Mouse (Mus musculus): ENCODE measurements around the gene Gapdh. TPM values are rescaled to one million over a fixed set of nuclear protein-coding genes. Genes with fewer than 3 reads are reported as not detected.

Gapdh gene
- polyA plus RNA-seq (2012; rRNA removed): 3,044 and 3,218 TPM in 2 replicates

DNA sequence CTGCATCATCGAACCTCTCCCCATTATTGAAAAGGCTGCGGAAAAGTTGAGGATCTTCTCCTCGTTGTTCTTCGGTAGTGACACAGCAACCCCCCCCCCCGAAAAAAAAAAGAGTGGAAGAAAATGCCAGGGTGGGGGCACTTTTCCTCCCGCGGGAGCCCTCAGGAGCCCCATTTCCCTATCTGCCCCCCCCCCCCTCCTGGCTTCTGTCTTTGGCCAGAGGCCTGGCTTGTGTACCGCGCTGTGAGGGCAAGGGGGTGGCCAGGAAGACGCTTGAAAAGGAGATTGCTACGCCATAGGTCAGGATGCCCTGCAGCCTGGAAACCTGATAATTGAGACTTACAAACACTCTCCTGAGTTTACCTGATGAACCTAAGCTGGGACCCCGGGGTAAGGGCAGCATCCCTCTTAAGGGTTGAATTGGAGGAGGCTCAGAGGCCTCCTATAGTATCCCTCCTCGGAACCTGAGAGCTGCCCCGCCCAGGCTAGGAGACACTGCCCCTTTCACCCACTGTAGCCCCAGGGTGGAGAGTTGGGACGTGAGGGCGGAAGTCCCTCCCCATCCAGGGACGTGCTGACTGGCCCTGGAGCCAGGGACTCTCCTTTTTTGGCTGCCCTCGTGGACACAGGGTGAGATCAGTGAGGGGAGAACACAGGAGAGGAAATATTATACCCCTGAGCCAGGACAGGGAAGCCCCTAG lies at the start of gene Gapdh:
Gene Gapdh (minus strand): TSS at position 417 of the 701 bp plus-strand sequence.

DNA sequence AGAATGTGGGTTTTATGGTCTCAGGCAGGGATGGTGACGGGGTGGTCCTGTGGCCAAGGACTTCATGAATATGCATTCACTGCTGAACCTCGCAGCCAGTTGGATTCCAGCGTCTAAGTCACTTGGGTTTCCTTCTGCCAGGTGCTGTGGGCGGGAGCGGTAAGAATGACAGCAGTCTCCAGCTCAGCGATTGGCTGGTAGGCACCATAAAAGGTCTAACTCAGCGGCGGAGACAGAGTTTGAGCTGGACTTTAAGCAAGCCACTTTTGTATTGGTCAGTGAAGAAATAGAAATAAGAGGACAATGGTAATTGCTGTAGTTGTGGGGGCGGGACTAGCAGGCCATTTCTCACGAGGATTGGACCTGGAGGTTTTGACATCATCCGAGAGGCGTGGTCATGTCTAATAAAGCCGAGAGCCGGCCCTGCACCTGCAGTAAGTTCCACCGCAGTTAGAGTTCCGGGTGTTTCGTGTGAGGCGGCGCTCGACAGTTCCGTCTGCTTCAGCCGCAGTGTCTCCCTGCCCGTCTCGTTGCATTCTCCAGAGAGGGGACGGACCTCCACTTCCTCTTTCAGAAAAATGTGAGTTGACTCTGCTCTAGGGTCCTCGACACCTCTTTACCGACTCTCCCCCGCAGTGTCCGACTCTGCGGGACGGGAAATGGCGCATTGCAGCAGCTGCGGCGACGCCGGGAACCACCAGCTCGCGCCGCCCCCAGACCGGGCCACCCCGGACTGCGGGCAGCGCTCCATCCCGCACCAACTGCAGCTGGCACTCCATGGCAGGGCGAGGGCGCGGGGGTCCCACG lies 49.1 kb upstream of the Gapdh start, which contains the start of gene Vamp1:
Gene Vamp1 (plus strand): TSS at position 404 of the 807 bp plus-strand sequence.

GRCm38 (mm10) chr6:125191332-125192015 lies 25.2 kb upstream of the Gapdh start, which contains the start of the genes Ncapd2 and Mrpl51:
Ncapd2 (minus strand) TSS chr6:125191701.
Mrpl51 (plus strand) TSS chr6:125191801.

GRCm38 (mm10) chr6:125145001-125145400 lies 21.3 kb downstream of the Gapdh start, which contains the start of gene Iffo1:
Iffo1 (plus strand) TSS chr6:125145241.

DNA sequence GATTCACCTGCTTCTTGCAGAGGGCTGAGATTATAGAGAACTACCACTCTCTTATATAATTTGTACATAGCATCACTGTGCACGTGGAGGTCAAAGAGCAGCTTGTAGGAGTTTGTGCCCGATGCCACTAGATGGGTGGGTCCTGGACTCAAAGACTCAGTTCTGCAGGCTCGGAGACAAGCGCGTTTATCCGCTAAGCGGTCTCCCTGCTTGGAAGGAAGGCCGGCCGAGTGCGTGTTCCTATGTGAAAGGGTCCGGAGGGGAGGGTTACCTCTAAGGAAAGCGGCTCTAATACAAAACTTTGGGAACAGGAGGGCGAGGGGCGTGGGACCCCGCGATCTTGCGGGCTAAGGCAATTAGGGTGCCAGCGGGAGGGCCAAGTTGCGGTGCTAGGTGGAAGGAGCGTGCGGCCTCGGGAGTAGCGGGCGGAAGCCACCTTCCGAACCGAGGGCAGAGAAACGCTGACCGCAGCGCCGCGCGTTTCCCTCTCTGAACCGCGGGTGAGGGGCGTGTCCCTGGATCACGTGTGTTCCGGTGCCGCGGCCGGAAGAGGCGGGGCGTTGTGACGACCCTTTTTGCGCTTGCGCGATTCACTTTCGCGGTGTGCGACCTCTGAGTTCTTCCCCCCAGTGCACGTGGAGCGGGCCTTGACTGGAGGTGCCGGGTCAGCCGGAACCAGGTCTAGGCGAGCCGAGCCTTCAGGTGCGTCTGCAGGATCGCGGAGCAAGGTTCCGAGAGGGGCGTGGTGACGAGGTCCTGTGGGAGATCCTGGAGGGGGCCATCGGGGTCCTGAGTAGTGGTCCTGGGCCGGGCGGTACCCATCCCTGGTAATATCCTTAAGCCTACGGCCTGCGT lies 34.7 kb downstream of the Gapdh start, which contains the start of gene Nop2:
Gene Nop2 (plus strand): TSS at position 608 of the 855 bp plus-strand sequence.

Other genes starting within 250 kb of the Gapdh start
- 1,878 and 2,539 TPM in 2 replicates for gene Ptms, start 246.4 kb downstream of the Gapdh start, polyA plus RNA-seq (2012; rRNA removed)
- gene Mlf2, start 235.1 kb downstream of the Gapdh start, polyA plus RNA-seq (2012; rRNA removed): 582 and 592 TPM in 2 replicates
- gene Cops7a, start 200.9 kb downstream of the Gapdh start, polyA plus RNA-seq (2012; rRNA removed): 141 and 143 TPM in 2 replicates
- gene Pianp, start 169.8 kb downstream of the Gapdh start, polyA plus RNA-seq (2012; rRNA removed): 66.2 and 72.7 TPM in 2 replicates
- gene Zfp384, start 157.3 kb downstream of the Gapdh start, polyA plus RNA-seq (2012; rRNA removed): 71.6 and 74.2 TPM in 2 replicates
- 120 and 130 TPM in 2 replicates for gene Ing4, start 126.7 kb downstream of the Gapdh start, polyA plus RNA-seq (2012; rRNA removed)
- gene Acrbp, start 116.8 kb downstream of the Gapdh start, polyA plus RNA-seq (2012; rRNA removed): 24.3 and 28.5 TPM in 2 replicates
- gene Lpar5, start 98.5 kb downstream of the Gapdh start, polyA plus RNA-seq (2012; rRNA removed): 0.82 and 0.98 TPM in 2 replicates
- 65.2 and 67.5 TPM in 2 replicates for gene Chd4, start 70.5 kb downstream of the Gapdh start, polyA plus RNA-seq (2012; rRNA removed)
- gene Nop2, start 34.6 kb downstream of the Gapdh start, polyA plus RNA-seq (2012; rRNA removed): 34.2 and 34.6 TPM in 2 replicates
- gene Iffo1, start 21.2 kb downstream of the Gapdh start, polyA plus RNA-seq (2012; rRNA removed): 28.2 and 29.8 TPM in 2 replicates
- 95.0 and 104 TPM in 2 replicates for gene Ncapd2, start 25.2 kb upstream of the Gapdh start, polyA plus RNA-seq (2012; rRNA removed)
- 54.1 and 59.6 TPM in 2 replicates for gene Mrpl51, start 25.3 kb upstream of the Gapdh start, polyA plus RNA-seq (2012; rRNA removed)
- gene Vamp1, start 49.1 kb upstream of the Gapdh start, polyA plus RNA-seq (2012; rRNA removed): 26.6 and 33.8 TPM in 2 replicates
- 4.2 and 4.4 TPM in 2 replicates for gene Tapbpl, start 65.4 kb upstream of the Gapdh start, polyA plus RNA-seq (2012; rRNA removed)
- 0.06 and 0.20 TPM in 2 replicates for gene Cd27, start 70.5 kb upstream of the Gapdh start, polyA plus RNA-seq (2012; rRNA removed)
- not detected in 2 replicates for gene Tuba3a, start 119.6 kb upstream of the Gapdh start, polyA plus RNA-seq (2012; rRNA removed)
- gene Ltbr, start 147.4 kb upstream of the Gapdh start, polyA plus RNA-seq (2012; rRNA removed): 10.4 and 11.4 TPM in 2 replicates
- gene Scnn1a, start 154.2 kb upstream of the Gapdh start, polyA plus RNA-seq (2012; rRNA removed): 1.2 and 1.8 TPM in 2 replicates
- 14.9 and 15.3 TPM in 2 replicates for gene Tnfrsf1a, start 182.9 kb upstream of the Gapdh start, polyA plus RNA-seq (2012; rRNA removed)
- gene Plekhg6, start 214.3 kb upstream of the Gapdh start, polyA plus RNA-seq (2012; rRNA removed): 0.29 and 0.39 TPM in 2 replicates